In the genomic region with DNA sequence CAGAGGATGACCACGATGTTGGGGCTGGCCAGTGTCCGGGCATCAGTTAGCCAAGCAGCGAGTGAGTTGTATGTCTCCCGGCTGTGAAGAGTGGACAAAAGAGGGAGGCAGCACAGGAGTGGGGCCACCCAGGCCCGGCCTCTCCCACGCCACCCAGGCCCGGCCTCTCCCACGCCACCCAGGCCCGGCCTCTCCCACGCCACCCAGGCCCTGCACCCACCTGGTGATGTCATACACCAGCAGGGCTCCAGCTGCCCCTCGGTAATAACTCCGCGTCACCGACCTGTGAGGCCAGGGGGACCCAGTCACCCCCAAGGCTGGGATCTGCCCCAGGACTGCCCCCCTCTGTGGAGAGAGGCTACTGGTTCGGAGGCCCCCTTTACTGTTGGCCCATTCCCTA, we compare ENCODE assay signal across 30 mouse cellular contexts. TPM values are rescaled to one million over a fixed set of nuclear protein-coding genes. Genes with fewer than 3 reads are reported as not detected.
"Had no signal": no experiment of that assay in that cellular context is flagged by ENCODE, and none has a peak within 500 bp of the region (broad histone marks: within the 10 kb centered on the region; RNA-seq: fewer than 3 reads in every experiment).

No protein-coding gene starts in this region.

- H3K9ac ChIP-seq: kidney, embryonic 15.5 days; limb, embryonic 12.5 days; limb, embryonic 15.5 days; liver, embryonic 13.5 days; midbrain, embryonic 12.5 days; midbrain, embryonic 15.5 days; neural tube, embryonic 12.5 days; neural tube, embryonic 15.5 days had no signal

- H3K27me3 ChIP-seq: kidney, embryonic 15.5 days; limb, embryonic 12.5 days; limb, embryonic 15.5 days; liver, embryonic 13.5 days; midbrain, embryonic 12.5 days; midbrain, embryonic 15.5 days; neural tube, embryonic 12.5 days; neural tube, embryonic 15.5 days had no signal

- ATAC-seq: midbrain, embryonic 15.5 days had no signal

- H3K27ac ChIP-seq: kidney, embryonic 15.5 days; limb, embryonic 12.5 days; limb, embryonic 15.5 days; liver, embryonic 13.5 days; macrophage; midbrain, embryonic 12.5 days; midbrain, embryonic 15.5 days; neural tube, embryonic 12.5 days; neural tube, embryonic 15.5 days; stomach, postnatal 0 days had no signal

- DNase-seq: kidney, adult 8-10 months; kidney, postnatal 10 days; kidney, postnatal 36 days; layer of hippocampus, postnatal 36 days; left cerebral cortex, postnatal 4 days; liver, embryonic 13.5 days; lung, adult 2 months; lung, postnatal 14 days; right cerebral cortex, adult 18-20 months; right cerebral cortex, postnatal 14 days; right cerebral cortex, postnatal 4 days; thymus, adult 2 months; thymus, postnatal 14 days; thymus, postnatal 4 days had no signal

- H3K4me3 ChIP-seq: kidney, embryonic 15.5 days; limb, embryonic 12.5 days; limb, embryonic 15.5 days; liver, embryonic 13.5 days; midbrain, embryonic 12.5 days; midbrain, embryonic 15.5 days; neural tube, embryonic 12.5 days; neural tube, embryonic 15.5 days had no signal

- H3K4me2 ChIP-seq: kidney, embryonic 15.5 days; limb, embryonic 12.5 days; limb, embryonic 15.5 days; liver, embryonic 13.5 days; midbrain, embryonic 12.5 days; midbrain, embryonic 15.5 days; neural tube, embryonic 12.5 days; neural tube, embryonic 15.5 days had no signal

- H3K9me3 ChIP-seq: kidney, embryonic 15.5 days; limb, embryonic 12.5 days; limb, embryonic 15.5 days; liver, embryonic 13.5 days; midbrain, embryonic 12.5 days; midbrain, embryonic 15.5 days; neural tube, embryonic 12.5 days; neural tube, embryonic 15.5 days had no signal

RNA-seq across cellular contexts. Expression of a gene that starts 6.4 kb away (rescaled TPM):
- total RNA-seq: layer of hippocampus, adult 8-10 months; layer of hippocampus, postnatal 36 days; left cerebral cortex, adult 8-10 months; left cerebral cortex, postnatal 14 days; left cerebral cortex, postnatal 4 days; megakaryocyte, adult 5-6 weeks had no signal
- polyA plus RNA-seq: kidney, embryonic 15.5 days; liver, embryonic 13.5 days; liver, embryonic 16.5 days; lung, adult 2 months; macrophage; stomach, embryonic 14.5 days; stomach, postnatal 0 days; thymus, adult 2 months had no signal

RNA-seq across cellular contexts. Expression of a gene that starts 6.5 kb away (rescaled TPM):
- total RNA-seq: megakaryocyte, adult 5-6 weeks had no signal
- polyA plus RNA-seq: liver, embryonic 13.5 days; macrophage had no signal

RNA-seq across cellular contexts. Expression of a gene that starts 21.0 kb away (rescaled TPM):
- total RNA-seq: layer of hippocampus, adult 8-10 months; layer of hippocampus, postnatal 10 days; layer of hippocampus, postnatal 36 days; left cerebral cortex, adult 8-10 months; left cerebral cortex, postnatal 14 days; left cerebral cortex, postnatal 4 days; megakaryocyte, adult 5-6 weeks had no signal
- polyA plus RNA-seq: kidney, embryonic 15.5 days; limb, embryonic 12.5 days; liver, embryonic 16.5 days; lung, adult 2 months; macrophage; midbrain, embryonic 15.5 days; stomach, embryonic 14.5 days; stomach, postnatal 0 days had no signal
